Mouse (Mus musculus) heart, adult 2 months (tissue): ENCODE measurements at regions not wholly inside any gene's neighbourhood (a gene's known extent, or its start where the extent isn't known, plus 50 kb on each side); places are given as distances from the start of the nearest gene placed in this dataset.

Experiments
- CTCF ChIP-seq: fragments of 200-600 bp; IDR thresholded peaks from 2 replicates; pipeline ENCODE4 v1.8.1; 2022; ENCODE audit warnings: antibody characterized with exemption, mild to moderate bottlenecking, moderate library complexity
- EP300 ChIP-seq: fragments of 200-500 bp; IDR thresholded peaks from 2 replicates; pipeline ENCODE4 v1.6.1; 2011; ENCODE audit warnings: low read depth, low read length, control low read depth; ENCODE audit not compliant: insufficient read depth
- POLR2A ChIP-seq: fragments of 200-500 bp; IDR thresholded peaks from 2 replicates; pipeline ENCODE4 v1.6.1; 2011; ENCODE audit warnings: mild to moderate bottlenecking, low read depth, low read length, control low read depth; ENCODE audit not compliant: insufficient read depth

DNA sequence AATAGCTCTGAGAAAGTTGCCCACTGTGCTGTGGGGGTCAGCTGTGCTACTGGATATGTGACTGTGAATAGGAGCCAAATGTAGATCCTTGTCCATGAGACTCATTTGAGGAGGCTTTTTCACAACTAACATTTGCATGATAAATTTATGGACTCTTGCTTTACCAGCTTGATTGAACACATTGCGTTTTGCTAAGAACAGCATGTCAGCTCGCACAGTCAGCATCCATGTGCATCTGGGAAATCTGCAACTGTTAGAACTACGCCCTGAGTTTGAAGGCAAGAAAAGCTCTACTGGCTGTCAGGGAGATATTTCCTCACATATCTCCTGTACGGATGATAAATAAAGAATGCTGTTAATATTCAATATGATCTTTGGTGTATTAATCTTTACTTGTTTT lies 1164.1 kb upstream of the Adgrl3 start:
- no peak for TF ChIP-seq CTCF
- no peak for TF ChIP-seq POLR2A
- no peak for TF ChIP-seq EP300
